Mouse (Mus musculus) testis, adult 2 months (tissue): Measurements from ENCODE around the gene Otub1.

Source experiments
- CTCF ChIP-seq: fragments of 200-500 bp; IDR thresholded peaks from 2 replicates; pipeline ENCODE4 v1.5.1; 2012; ENCODE audit warnings: low read depth, mild to moderate bottlenecking, inconsistent platforms, low read length, moderate library complexity; ENCODE audit not compliant: control insufficient read depth, insufficient read depth, insufficient replicate concordance
- POLR2A ChIP-seq: fragments of 200-500 bp; IDR thresholded peaks from 2 replicates; pipeline ENCODE4 v1.6.1; 2012; ENCODE audit warnings: low read depth, mild to moderate bottlenecking, inconsistent platforms, low read length, moderate library complexity; ENCODE audit not compliant: control insufficient read depth

DNA sequence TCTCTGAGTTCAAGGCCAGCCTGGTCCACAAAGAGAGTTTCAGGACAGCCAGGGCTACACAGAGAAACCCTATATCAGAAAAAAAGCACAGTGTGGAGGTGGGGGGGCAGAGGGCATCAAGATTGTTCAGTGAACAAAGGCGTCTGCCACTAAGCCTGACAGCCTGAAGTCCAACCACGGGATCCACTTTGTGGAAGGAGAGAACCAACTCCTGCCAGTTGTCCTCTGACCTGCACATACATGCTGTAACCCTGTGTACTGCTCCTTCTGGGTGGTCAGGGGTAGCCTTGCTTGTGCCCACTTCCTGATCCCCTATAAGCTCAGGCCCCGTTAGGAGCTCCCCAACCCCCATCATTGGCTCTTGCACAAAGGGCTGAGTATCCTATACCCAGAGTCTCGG is 21.1 kb downstream of the Otub1 start:
- TF ChIP-seq POLR2A (no peak), CTCF (no peak)
